Mouse (Mus musculus) midbrain, embryonic 10.5 days (tissue): ENCODE results near the gene Obsl1. TPM values are rescaled to one million over a fixed set of nuclear protein-coding genes. Genes with fewer than 3 reads are reported as not detected.

Experiments
- DNase-seq: peaks from one replicate; pipeline ENCODE4 v3.0.0-alpha.2; 2017; ENCODE audit warnings: low spot score
- H3K27ac ChIP-seq: fragments of 300-500 bp; sonication (generic); replicated peaks from 2 replicates; pipeline ENCODE4 v1.5.1; 2016; ENCODE audit warnings: mild to moderate bottlenecking
- H3K27me3 ChIP-seq: fragments of 300-500 bp; sonication (generic); 2 replicates; pipeline ENCODE4 v1.6.1; 2016; ENCODE audit warnings: low read depth, mild to moderate bottlenecking; ENCODE audit not compliant: poor library complexity, severe bottlenecking
- H3K36me3 ChIP-seq: fragments of 300-500 bp; sonication (generic); 2 replicates; pipeline ENCODE4 v1.6.1; 2016; ENCODE audit warnings: mild to moderate bottlenecking, moderate library complexity
- H3K4me1 ChIP-seq: fragments of 300-500 bp; sonication (generic); 2 replicates; pipeline ENCODE4 v1.6.1; 2016
- H3K4me3 ChIP-seq: fragments of 300-500 bp; sonication (generic); 2 replicates; pipeline ENCODE4 v1.5.1; 2016; ENCODE audit warnings: mild to moderate bottlenecking, moderate library complexity
- H3K9me3 ChIP-seq: fragments of 300-500 bp; sonication (generic); replicated peaks from 2 replicates; pipeline ENCODE4 v1.6.1; 2016; ENCODE audit warnings: mild to moderate bottlenecking
- WGBS: fragments of 180-500 bp; shearing (Covaris S2); methylation state at CpG from one replicate; pipeline ENCODE4 v1.1.7; 2016; 5-methylcytosine and 5-hydroxymethylcytosine counted together
- polyA plus RNA-seq: library from polyadenylated mRNA; unstranded; fragments of >200 nt; fragmentation: Nextera tagmentation; extraction: Ambion mirVana; gene quantifications from 2 replicates; pipeline ENCODE4 v1.2.1, GENCODE M21; 2016

The Obsl1 gene
- polyA plus RNA-seq, 1 experiment from 2014 or later = 35.2 TPM

DNA sequence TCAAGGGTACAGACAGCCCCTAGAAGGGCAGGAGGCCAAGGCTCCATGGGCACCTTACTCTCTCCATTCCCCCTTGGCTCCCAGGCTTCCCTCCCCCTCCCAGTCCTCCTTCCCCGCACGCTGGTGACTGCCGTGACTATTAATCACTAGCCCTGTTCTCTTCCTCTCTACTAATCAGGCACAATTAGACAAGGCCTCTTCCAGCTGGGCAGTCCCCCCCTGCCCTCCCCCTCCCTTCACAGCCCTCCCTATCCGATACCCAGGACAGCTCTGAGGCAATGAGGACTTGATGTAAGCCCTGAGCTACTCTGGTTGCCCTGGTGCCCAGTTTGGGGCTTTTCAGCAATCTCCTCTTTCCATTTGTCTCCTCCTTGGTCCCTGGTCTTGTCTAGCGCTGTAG, 50.3 kb downstream of the Obsl1 start:
- peak; percentile 12 for DNase-seq
- Histone ChIP-seq H3K27ac (0 out of 2 replicates have a peak overlapping the region, but pooled peaks have one; percentile 19), H3K4me1 (peaks cover 83% of the 10 kb centered on the region), H3K36me3 (no peaks in the 10 kb centered on the region), H3K27me3 (peaks cover 99% of the 10 kb centered on the region), H3K4me3 (no peak overlapping the region), H3K9me3 (no peaks in the 10 kb centered on the region)
- 19% methylated on average over 5 of the region's 5 CpGs for WGBS

DNA sequence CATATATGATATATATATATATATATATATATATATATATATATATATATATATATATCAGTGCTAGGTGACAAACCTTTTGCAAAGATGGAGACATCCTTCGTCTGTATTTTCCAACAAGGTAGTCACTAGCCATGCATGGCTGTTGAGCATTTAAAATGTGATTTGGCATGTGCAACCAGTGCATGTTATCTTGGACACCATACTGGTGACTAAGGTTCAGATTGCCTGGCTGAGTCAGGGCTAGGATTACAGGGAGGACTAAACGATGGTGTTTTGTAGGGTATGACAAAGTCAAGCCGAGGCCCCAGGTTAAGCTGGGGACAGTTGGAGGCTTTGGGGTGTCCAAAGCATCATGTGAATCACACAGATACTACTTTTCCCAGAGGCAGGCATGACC, 50.8 kb downstream of the Obsl1 start:
- Histone ChIP-seq H3K4me3 (no peak overlapping the region), H3K27me3 (peaks cover 99% of the 10 kb centered on the region), H3K36me3 (no peaks in the 10 kb centered on the region), H3K9me3 (no peaks in the 10 kb centered on the region), H3K27ac (0 out of 2 replicates have a peak overlapping the region, but pooled peaks have one; percentile 19), H3K4me1 (peaks cover 88% of the 10 kb centered on the region)
- WGBS = 78% methylated on average over 3 of the region's 3 CpGs
- DNase-seq = no peak

DNA sequence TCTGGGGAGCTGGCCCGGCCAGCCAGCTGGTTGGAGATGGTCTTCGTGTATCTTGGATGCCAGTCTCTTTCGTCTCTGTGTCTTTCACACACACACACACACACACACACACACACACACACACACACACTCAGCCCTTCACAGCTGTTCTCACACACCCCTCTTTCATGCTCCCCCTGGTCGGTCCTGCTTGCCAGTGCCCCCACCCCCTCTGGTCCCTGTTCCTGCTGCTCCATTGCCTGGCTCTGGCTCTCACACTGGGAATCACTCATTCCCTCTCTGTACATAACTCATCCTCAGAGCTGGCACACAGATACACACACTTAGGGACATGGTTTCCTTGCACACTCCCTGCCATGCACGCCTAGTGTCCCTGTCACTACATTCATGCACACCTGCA, 54.4 kb downstream of the Obsl1 start:
- DNase-seq = no peak
- peaks cover 99% of the 10 kb centered on the region for H3K27me3 ChIP-seq
- WGBS = 80% methylated on average over 5 of the region's 5 CpGs
- H3K36me3 ChIP-seq = no peaks in the 10 kb centered on the region
- peak overlapping the region; percentile 91; the same call in 1 of the 2 replicates for H3K27ac ChIP-seq
- peak overlapping the region; percentile 54 for H3K4me3 ChIP-seq
- peaks cover 96% of the 10 kb centered on the region for H3K4me1 ChIP-seq
- no peaks in the 10 kb centered on the region for H3K9me3 ChIP-seq

DNA sequence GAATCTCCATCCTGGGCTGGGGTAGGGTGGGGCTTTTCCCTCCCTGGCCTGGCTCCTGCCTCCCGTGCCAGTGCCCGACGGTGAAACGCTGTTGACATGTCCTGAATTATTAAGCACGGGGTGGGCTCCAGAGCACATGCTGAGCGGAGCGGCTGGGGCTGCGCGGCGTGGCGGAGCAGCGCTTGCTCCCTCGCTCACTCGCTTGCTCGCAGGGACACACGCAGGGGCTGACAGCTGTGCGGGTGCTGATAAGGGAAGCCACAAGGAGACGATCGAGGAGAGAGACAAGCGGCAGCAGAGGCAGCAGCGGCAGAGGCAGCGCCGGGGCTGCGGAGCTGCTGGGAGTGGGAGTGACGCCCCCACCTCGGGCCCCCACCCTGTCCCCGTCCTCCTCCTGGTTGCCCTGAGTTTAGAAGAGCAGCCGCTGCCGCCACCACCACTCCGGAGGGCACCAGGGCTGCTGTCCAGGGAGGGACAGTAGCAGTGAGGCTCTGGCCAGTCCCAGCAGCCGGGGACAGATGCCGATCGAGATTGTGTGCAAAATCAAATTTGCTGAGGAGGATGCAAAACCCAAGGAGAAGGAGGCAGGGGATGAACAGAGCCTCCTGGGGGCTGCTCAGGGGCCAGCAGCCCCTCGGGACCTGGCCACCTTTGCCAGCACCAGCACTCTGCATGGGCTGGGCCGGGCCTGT, 55.8 kb downstream of the Obsl1 start, which contains the start of gene Asic4:
TSS of gene Asic4 (plus strand) at position 123 of the 692 bp plus-strand sequence.
- no peaks in the 10 kb centered on the region for H3K36me3 ChIP-seq
- no peaks in the 10 kb centered on the region for H3K9me3 ChIP-seq
- DNase-seq = peak; percentile 50
- H3K27ac ChIP-seq = peak within 1 kb of the TSS; percentile 91
- peak within 1 kb of the TSS; percentile 54 for H3K4me3 ChIP-seq
- peaks cover 92% of the 10 kb centered on the region for H3K27me3 ChIP-seq
- peaks cover 96% of the 10 kb centered on the region for H3K4me1 ChIP-seq
- WGBS = 2% methylated on average over 35 of the region's 35 CpGs

DNA sequence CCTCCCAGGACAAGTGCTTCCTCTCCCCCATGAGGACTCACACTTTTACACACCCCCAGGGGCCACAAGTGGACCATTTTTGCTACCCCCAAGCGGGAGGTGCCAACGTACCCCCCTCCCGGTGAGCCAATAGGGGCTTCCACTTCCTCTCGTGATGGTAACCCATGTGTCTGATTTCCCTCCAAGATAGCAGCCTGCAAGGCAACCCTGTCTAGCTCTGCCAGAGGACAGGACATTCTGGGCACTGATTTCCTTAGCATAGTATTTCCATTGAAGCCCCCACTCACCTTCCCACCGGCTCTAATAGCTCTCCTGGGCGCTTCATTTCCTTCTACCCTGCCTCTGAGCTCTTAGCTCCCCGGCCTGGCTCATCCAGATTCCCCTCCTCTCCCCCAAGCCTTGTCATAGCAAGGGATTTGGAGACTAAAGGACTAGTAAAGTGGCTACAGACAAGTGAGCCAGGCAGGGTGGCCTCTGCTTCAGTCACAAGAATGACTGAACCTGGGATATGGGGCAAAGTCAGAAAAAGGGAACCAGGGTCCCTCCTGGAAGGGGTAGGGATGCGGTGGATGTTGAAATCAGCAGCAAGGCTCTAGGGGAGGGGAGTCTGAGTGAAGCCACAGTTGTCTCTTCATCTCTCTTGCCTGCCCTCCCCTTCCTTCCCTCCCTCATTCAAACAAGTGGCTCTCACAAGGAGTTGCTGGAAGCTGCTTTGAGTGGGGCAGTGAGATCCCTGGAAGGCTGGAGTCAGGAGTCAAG, 56.7 kb downstream of the Obsl1 start:
- Histone ChIP-seq H3K27me3 (peaks cover 92% of the 10 kb centered on the region), H3K36me3 (no peaks in the 10 kb centered on the region), H3K4me3 (peak overlapping the region; percentile 54), H3K9me3 (no peaks in the 10 kb centered on the region), H3K27ac (peak overlapping the region; percentile 91), H3K4me1 (peaks cover 99% of the 10 kb centered on the region)
- peak; percentile 40 for DNase-seq
- WGBS = under 1% methylated on average over 8 of the region's 8 CpGs

DNA sequence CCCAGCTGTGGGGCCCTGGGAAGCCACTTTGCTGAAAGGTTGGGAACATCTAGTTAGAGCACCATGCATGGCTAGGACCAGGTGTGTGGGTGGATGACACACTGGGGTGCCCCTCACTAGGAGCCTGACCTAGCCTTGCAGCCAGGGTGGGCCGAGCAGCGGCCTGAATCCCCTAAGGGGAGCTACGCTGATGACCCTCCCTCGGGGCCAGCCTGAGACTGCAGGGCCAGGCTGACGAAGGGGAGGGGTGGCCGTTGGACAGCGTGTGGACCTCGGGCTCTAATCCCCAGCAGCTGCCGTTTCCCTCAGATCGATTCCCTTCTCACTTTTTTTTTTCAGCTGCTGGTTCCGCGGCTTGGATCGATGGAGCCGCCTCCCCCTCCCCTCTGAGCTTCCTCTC, 57.3 kb downstream of the Obsl1 start:
- peak; percentile 72 for DNase-seq
- 0% methylated on average over 14 of the region's 14 CpGs for WGBS
- H3K9me3 ChIP-seq = no peaks in the 10 kb centered on the region
- no peaks in the 10 kb centered on the region for H3K36me3 ChIP-seq
- H3K27ac ChIP-seq = peak overlapping the region; percentile 91
- peaks cover 99% of the 10 kb centered on the region for H3K4me1 ChIP-seq
- peaks cover 92% of the 10 kb centered on the region for H3K27me3 ChIP-seq
- H3K4me3 ChIP-seq = peak overlapping the region; percentile 54

DNA sequence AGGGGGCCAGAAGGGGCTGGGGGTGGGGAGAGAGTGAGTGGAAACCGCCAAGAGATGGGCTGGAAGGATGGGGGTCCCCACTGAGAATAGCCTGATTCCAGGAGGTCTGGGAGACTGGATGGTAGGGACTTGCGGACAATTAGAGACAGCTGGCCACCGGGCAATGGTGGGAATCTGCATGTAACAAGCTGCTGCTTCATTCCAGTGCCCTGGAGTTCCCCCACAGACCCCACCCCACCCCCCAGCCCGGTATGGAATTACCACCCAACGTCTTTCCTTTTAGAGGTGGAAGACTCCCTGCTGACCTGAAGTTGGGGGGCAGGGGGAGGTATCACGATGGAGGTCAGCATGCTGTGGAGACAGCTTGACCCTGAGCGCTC, 58.2 kb downstream of the Obsl1 start:
- Histone ChIP-seq H3K36me3 (no peaks in the 10 kb centered on the region), H3K9me3 (no peaks in the 10 kb centered on the region), H3K27me3 (peaks cover 92% of the 10 kb centered on the region), H3K4me3 (peak overlapping the region; percentile 54), H3K4me1 (peaks cover 99% of the 10 kb centered on the region), H3K27ac (peak overlapping the region; percentile 91)
- 3% methylated on average over 7 of the region's 7 CpGs for WGBS
- peak; percentile 57 for DNase-seq

DNA sequence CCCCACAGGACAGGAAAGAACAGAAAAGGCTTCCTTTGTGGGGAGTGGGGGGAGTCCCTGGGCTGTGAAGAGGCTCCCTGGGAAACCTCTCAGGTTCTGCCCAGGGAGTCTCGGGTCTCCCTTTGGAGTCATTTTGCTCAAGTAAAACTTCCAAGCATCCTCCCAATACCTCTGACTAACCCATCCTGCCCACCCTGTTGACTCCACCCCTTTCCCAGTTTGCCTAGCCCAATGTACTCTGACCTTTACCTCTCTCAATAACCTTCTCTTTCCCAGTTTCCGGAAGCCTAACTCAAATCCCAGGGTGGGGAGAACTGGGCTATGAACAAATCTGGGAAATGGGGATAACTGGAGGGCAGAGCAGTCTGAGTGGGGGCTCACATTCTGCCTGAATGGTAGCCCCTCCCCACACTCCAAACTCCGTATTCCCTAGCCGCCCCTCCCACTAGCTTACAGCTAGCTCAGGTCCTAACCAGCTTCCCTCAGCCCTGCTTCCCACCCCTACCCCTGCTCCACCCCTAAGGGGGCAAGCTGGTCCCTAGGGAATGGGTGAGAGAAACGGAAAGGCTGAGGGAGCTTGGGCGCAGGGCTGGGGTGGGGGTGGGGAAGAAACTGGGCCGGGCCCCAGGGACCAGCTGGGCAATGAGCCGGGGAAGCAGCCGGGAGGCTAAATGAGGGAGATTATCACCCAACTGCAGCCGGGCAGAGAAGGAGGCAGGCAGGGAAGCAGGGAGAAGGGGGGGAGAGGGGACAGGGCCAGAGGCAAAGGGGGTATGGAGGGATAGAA, 58.8 kb downstream of the Obsl1 start:
- peaks cover under 1% of the 10 kb centered on the region; the same call in 1 of the 2 replicates for H3K36me3 ChIP-seq
- peak; percentile 67 for DNase-seq
- 2% methylated on average over 10 of the region's 10 CpGs for WGBS
- peaks cover 99% of the 10 kb centered on the region for H3K4me1 ChIP-seq
- peaks cover 86% of the 10 kb centered on the region for H3K27me3 ChIP-seq
- H3K27ac ChIP-seq = peak overlapping the region; percentile 91
- peak overlapping the region; percentile 54 for H3K4me3 ChIP-seq
- no peaks in the 10 kb centered on the region for H3K9me3 ChIP-seq

DNA sequence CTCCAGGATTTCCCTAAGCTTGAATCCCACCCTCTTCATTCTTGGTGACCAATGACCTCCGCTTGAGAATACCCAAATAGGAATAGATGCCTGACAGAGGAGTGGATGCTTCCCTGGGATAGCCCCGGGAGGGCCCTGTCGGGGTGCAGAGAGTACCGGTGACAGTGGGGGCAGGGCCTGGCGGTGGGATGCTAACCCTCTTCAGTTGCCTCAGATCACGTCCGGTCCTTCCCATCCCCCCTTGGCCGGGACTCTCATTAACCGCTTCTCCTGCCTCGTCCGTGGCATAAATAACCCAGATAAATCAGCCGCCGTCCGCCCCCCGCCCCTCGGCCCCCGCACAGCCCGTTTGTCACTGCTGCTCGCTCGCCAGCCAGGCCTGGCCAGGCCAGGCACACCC, 59.6 kb downstream of the Obsl1 start:
- Histone ChIP-seq H3K4me3 (peak overlapping the region; percentile 54), H3K4me1 (peaks cover 100% of the 10 kb centered on the region), H3K27ac (peak overlapping the region; percentile 91), H3K9me3 (no peaks in the 10 kb centered on the region), H3K36me3 (peaks cover 6% of the 10 kb centered on the region; the same call in 1 of the 2 replicates), H3K27me3 (peaks cover 78% of the 10 kb centered on the region)
- WGBS = 2% methylated on average over 20 of the region's 20 CpGs
- peak; percentile 67 for DNase-seq

DNA sequence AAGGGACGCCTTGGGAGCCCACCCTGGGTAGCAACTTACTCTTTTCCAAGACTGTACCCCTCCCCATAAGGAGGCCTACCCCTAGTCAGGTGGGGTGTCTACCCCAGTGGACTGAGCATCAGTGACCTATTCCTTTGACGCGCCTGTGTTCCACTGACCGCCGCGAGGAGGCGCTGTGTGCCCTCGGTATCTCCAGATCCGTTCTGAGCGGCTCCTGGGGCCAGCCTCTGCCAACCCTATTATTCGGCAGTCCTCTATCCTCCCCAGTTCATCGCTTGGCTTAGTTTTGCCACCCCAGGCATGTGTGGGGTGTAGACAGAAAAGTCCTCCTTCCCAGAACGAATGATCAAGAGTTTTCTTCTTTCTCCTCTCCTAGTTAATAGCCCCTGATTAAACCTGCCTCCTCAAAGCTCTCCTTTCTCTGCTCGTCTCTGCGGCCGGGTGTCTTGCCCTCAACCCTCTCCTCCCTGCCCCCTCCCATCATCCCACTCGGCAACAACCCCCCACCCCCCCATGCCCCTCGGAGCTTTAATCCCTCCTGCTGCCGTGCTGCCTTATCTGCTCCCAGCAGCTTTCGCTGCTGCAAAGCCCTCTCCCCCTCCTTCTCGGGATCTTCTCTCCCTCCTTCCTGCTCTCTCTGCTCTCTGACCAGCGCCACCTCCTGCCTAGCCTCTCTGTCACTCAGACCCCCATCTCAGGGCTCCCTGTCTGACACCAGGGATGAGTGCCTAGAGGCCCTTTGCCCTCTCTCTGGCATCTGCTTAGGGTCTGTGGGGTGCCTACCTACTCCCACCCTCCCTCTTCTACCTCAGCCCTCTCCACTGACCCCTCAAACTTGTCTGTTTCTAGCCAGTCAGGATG, 60.3 kb downstream of the Obsl1 start:
- Histone ChIP-seq H3K27me3 (peaks cover 71% of the 10 kb centered on the region), H3K4me1 (peaks cover 97% of the 10 kb centered on the region), H3K9me3 (no peaks in the 10 kb centered on the region), H3K4me3 (peak overlapping the region; percentile 54), H3K36me3 (peaks cover 6% of the 10 kb centered on the region; the same call in 1 of the 2 replicates), H3K27ac (peak overlapping the region; percentile 91)
- DNase-seq = peak; percentile 85
- WGBS = under 1% methylated on average over 22 of the region's 22 CpGs

DNA sequence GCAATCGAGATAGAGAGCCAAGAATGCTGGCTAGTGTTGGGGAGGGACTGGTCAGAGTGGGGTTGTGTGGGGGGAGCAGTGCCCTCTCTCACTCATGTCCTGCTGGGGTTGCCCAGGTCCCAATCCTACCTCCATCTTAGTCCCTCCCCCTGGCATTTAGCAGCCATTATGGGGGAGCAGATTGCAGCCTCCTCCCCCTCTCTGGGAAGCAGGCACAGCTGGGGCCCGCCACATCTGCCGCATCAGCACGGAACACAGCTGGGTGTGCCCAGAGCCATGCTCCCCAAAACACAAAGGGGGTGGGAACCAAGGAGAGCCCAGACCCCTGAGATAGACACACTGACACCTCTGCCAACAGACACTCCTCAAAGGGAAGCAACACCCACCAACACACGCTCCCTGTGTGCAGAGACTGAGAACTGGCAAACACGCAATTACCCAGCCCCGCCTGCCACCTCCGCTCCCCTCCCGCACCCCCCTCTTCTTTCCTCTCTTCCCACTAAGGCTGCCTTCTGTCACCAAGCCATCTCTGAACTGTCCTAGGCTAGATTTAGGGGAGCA, 61.0 kb downstream of the Obsl1 start:
- peaks cover 64% of the 10 kb centered on the region for H3K27me3 ChIP-seq
- peak overlapping the region; percentile 91 for H3K27ac ChIP-seq
- 14% methylated on average over 9 of the region's 9 CpGs for WGBS
- H3K4me1 ChIP-seq = peaks cover 95% of the 10 kb centered on the region
- H3K36me3 ChIP-seq = peaks cover 13% of the 10 kb centered on the region
- H3K4me3 ChIP-seq = peak overlapping the region; percentile 54
- no peaks in the 10 kb centered on the region for H3K9me3 ChIP-seq
- no peak for DNase-seq
